In the genomic region with DNA sequence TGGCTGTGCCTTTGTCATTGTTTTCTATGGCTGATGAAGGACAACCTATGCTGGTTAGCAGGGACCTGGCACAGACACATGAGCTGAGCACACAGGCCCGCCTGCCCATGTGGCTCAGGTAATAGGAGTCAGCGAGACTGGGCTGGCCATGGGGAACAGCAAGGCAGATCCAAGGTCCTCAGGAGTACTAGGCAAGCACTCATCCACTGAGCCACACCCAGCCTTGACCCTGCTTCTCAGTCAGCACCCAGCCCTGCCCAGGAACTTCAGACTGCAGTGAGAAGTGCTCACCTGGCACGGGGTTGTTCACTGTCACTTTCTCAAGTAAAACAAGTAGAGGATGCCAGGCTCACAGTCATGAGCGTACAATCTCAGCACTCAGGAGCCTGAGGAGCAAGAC, we compare ENCODE assay signal across 16 mouse cellular contexts.
"Had no signal": no experiment of that assay in that cellular context is flagged by ENCODE, and none has a peak within 500 bp of the region (broad histone marks: within the 10 kb centered on the region; RNA-seq: fewer than 3 reads in every experiment).

No protein-coding gene starts in this region.

- ATAC-seq: liver, postnatal 0 days; midbrain, embryonic 13.5 days; midbrain, embryonic 15.5 days had no signal

- H3K9me3 ChIP-seq: liver, embryonic 13.5 days; liver, embryonic 15.5 days; lung, embryonic 15.5 days; midbrain, embryonic 13.5 days; midbrain, embryonic 15.5 days; neural tube, embryonic 12.5 days; stomach, embryonic 15.5 days had no signal

- H3K27ac ChIP-seq: liver, embryonic 13.5 days; liver, embryonic 15.5 days; lung, embryonic 15.5 days; macrophage; midbrain, embryonic 13.5 days; midbrain, embryonic 15.5 days; neural tube, embryonic 12.5 days; stomach, embryonic 15.5 days had no signal

- H3K9ac ChIP-seq: liver, embryonic 13.5 days; liver, embryonic 15.5 days; liver, postnatal 0 days; lung, embryonic 15.5 days; midbrain, embryonic 13.5 days; midbrain, embryonic 15.5 days; neural tube, embryonic 12.5 days; stomach, embryonic 15.5 days had no signal

- DNase-seq: liver; liver, embryonic 13.5 days; liver, postnatal 0 days; right cerebral cortex, postnatal 14 days; thymus, adult 18-20 months; thymus, postnatal 14 days; thymus, postnatal 36 days had no signal

- H3K4me2 ChIP-seq: liver, embryonic 11.5 days; liver, embryonic 13.5 days; liver, embryonic 15.5 days; lung, embryonic 15.5 days; midbrain, embryonic 11.5 days; midbrain, embryonic 13.5 days; midbrain, embryonic 15.5 days; neural tube, embryonic 12.5 days; stomach, embryonic 15.5 days had no signal

- H3K4me1 ChIP-seq: liver, embryonic 13.5 days; liver, embryonic 15.5 days; midbrain, embryonic 13.5 days; midbrain, embryonic 15.5 days; neural tube, embryonic 12.5 days had no signal

- H3K4me3 ChIP-seq: liver, embryonic 13.5 days; liver, embryonic 15.5 days; lung, embryonic 15.5 days; midbrain, embryonic 13.5 days; midbrain, embryonic 15.5 days; neural tube, embryonic 12.5 days; stomach, embryonic 15.5 days had no signal

- H3K27me3 ChIP-seq: liver, embryonic 13.5 days; liver, embryonic 15.5 days; lung, embryonic 15.5 days; midbrain, embryonic 13.5 days; midbrain, embryonic 15.5 days; neural tube, embryonic 12.5 days; stomach, embryonic 15.5 days had no signal
